Mouse (Mus musculus) midbrain, embryonic 11.5 days (tissue): ENCODE measurements at regions not wholly inside any gene's neighbourhood (a gene's known extent, or its start where the extent isn't known, plus 50 kb on each side); places are given as distances from the start of the nearest gene placed in this dataset.
A peak's percentile ranks its signal among the peaks of the same experiment; 100 is the strongest.

Source experiments
- ATAC-seq: fragments of 200-750 bp; cut with Nextera tagmentation; 2 replicates; pipeline ENCODE4 v1.8.0; 2017; ENCODE audit warnings: moderate TSS enrichment, moderate library complexity; ENCODE audit not compliant: low FRiP score
- DNase-seq: peaks from one replicate; pipeline ENCODE4 v3.0.0; 2015; ENCODE audit warnings: low spot score; ENCODE audit errors: missing footprints
- H3K27ac ChIP-seq: fragments of 300-500 bp; sonication (generic); 2 replicates; pipeline ENCODE4 v1.5.1; 2014; ENCODE audit warnings: low read depth, low read length
- H3K27me3 ChIP-seq: fragments of 300-500 bp; sonication (generic); 2 replicates; pipeline ENCODE4 v1.6.1; 2014; ENCODE audit warnings: mild to moderate bottlenecking, low read length, moderate library complexity, mixed read lengths; ENCODE audit not compliant: control insufficient read depth, insufficient read depth
- H3K36me3 ChIP-seq: fragments of 300-500 bp; sonication (generic); 2 replicates; pipeline ENCODE4 v1.6.1; 2014; ENCODE audit warnings: mild to moderate bottlenecking, low read length, moderate library complexity, mixed read lengths; ENCODE audit not compliant: control insufficient read depth, insufficient read depth
- H3K4me1 ChIP-seq: fragments of 300-500 bp; sonication (generic); 2 replicates; pipeline ENCODE4 v1.6.1; 2014; ENCODE audit warnings: low read length; ENCODE audit not compliant: control insufficient read depth, insufficient read depth
- H3K4me2 ChIP-seq: fragments of 300-500 bp; sonication (generic); 2 replicates; pipeline ENCODE4 v1.6.1; 2014; ENCODE audit warnings: mild to moderate bottlenecking, moderate library complexity
- H3K4me3 ChIP-seq: fragments of 300-500 bp; sonication (generic); 2 replicates; pipeline ENCODE4 v1.5.1; 2014; ENCODE audit warnings: low read depth, low read length
- H3K9ac ChIP-seq: fragments of 300-500 bp; sonication (generic); 2 replicates; pipeline ENCODE4 v1.6.1; 2014; ENCODE audit warnings: low read length
- H3K9me3 ChIP-seq: fragments of 300-500 bp; sonication (generic); 2 replicates; pipeline ENCODE4 v1.6.1; 2016; ENCODE audit warnings: low read length; ENCODE audit not compliant: control insufficient read depth
- WGBS: fragments of 180-500 bp; shearing (Covaris S2); extraction: QIAGEN DNeasy Blood & Tissue Kit; methylation state at CpG from one replicate; pipeline ENCODE4 v1.1.7; 2014; 5-methylcytosine and 5-hydroxymethylcytosine counted together

GRCm38 (mm10) chr8:8562268-8562667 is 98.8 kb downstream of the Efnb2 start:
- Histone ChIP-seq H3K4me3 (no peak overlapping the region), H3K36me3 (no peaks in the 10 kb centered on the region), H3K4me2 (no peak overlapping the region), H3K9me3 (no peaks in the 10 kb centered on the region), H3K9ac (no peak overlapping the region), H3K27ac (no peak overlapping the region), H3K4me1 (no peaks in the 10 kb centered on the region), H3K27me3 (0 out of 2 replicates have a peak, but pooled peaks cover 2% of the 10 kb centered on the region)
- no peak for DNase-seq
- WGBS, result 89% methylated on average over 7 of the region's 7 CpGs
- ATAC-seq, result no peak

DNA sequence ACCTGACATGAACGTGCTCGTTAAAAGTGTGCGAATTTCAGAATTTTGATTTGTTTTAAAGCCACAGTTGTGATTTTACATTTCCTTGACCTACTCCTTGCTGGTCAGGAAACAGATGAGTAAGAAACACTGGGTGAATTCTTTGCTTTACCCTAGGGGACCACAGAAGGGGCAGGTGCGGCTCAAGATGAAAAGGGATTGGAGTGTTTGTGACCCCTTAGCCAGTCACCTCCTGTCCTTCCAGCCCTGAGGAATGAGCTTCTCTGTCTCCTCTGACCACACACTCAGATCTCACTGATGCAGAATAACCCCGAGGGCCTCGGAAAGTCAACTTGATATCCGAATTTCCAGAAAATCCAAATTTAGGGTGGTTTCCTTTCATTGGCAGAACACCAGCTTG is 103.0 kb downstream of the Efnb2 start:
- no peaks in the 10 kb centered on the region for H3K36me3 ChIP-seq
- no peak overlapping the region for H3K4me3 ChIP-seq
- no peaks in the 10 kb centered on the region for H3K4me1 ChIP-seq
- no peak overlapping the region for H3K27ac ChIP-seq
- WGBS, result 83% methylated on average over 7 of the region's 7 CpGs
- H3K9ac ChIP-seq, result no peak overlapping the region
- H3K4me2 ChIP-seq, result no peak overlapping the region
- DNase-seq (no peak), ATAC-seq (no peak)
- H3K27me3 ChIP-seq, result 0 out of 2 replicates have a peak, but pooled peaks cover 2% of the 10 kb centered on the region
- no peaks in the 10 kb centered on the region for H3K9me3 ChIP-seq

- ATAC-seq, result no peak
- no peak overlapping the region for H3K9ac ChIP-seq
- H3K4me2 ChIP-seq, result no peak overlapping the region
- no peak overlapping the region for H3K4me3 ChIP-seq
- no peak for DNase-seq
- H3K4me1 ChIP-seq, result no peaks in the 10 kb centered on the region
- 92% methylated on average over 10 of the region's 10 CpGs for WGBS
- no peak overlapping the region for H3K27ac ChIP-seq
- H3K9me3 ChIP-seq, result no peaks in the 10 kb centered on the region
- 0 out of 2 replicates have a peak, but pooled peaks cover 2% of the 10 kb centered on the region for H3K27me3 ChIP-seq
- no peaks in the 10 kb centered on the region for H3K36me3 ChIP-seq
Observed at GRCm38 (mm10) chr8:8556152-8556551, 104.9 kb downstream of the Efnb2 start.

- Histone ChIP-seq H3K36me3 (no peaks in the 10 kb centered on the region), H3K27ac (no peak overlapping the region), H3K9ac (no peak overlapping the region), H3K4me1 (no peaks in the 10 kb centered on the region), H3K9me3 (no peaks in the 10 kb centered on the region), H3K27me3 (0 out of 2 replicates have a peak, but pooled peaks cover 2% of the 10 kb centered on the region), H3K4me3 (no peak overlapping the region), H3K4me2 (no peak overlapping the region)
- DNase-seq (no peak), ATAC-seq (no peak)
- 92% methylated on average over 5 of the region's 5 CpGs for WGBS
Observed at GRCm38 (mm10) chr8:8554691-8555090, 106.4 kb downstream of the Efnb2 start.

GRCm38 (mm10) chr8:8552779-8553178 is 108.3 kb downstream of the Efnb2 start:
- Histone ChIP-seq H3K27me3 (no peaks in the 10 kb centered on the region), H3K9ac (no peak overlapping the region), H3K27ac (no peak overlapping the region), H3K4me3 (no peak overlapping the region), H3K4me2 (no peak overlapping the region), H3K9me3 (no peaks in the 10 kb centered on the region), H3K36me3 (no peaks in the 10 kb centered on the region), H3K4me1 (no peaks in the 10 kb centered on the region)
- WGBS, result 78% methylated on average over 1 of the region's 1 CpGs
- ATAC-seq, result no peak
- DNase-seq, result no peak

DNA sequence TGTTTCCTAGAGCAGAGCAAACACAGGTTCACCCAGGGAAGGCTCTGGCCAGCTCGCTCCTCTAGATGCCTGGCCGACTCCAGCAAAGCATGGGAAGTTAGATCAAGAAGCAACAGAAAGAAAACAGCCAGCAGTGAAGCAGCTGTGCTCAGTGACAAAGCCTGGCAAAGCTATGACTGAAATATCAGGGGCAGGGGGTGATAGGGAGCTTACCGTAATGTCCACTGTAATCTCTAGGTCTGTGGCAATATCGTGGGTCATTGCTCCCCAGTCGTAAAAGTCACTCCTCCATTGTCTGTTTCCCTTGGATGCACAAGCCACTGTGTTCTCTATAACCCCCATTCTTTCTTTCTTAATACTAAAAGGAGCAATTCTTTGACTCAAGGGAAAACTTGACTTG is 124.4 kb downstream of the Efnb2 start:
- DNase-seq, result no peak
- Histone ChIP-seq H3K27ac (no peak overlapping the region), H3K4me2 (no peak overlapping the region), H3K9me3 (no peaks in the 10 kb centered on the region), H3K4me1 (no peaks in the 10 kb centered on the region), H3K36me3 (no peaks in the 10 kb centered on the region), H3K9ac (no peak overlapping the region), H3K27me3 (no peaks in the 10 kb centered on the region), H3K4me3 (no peak overlapping the region)
- ATAC-seq, result no peak
- WGBS, result 60% methylated on average over 5 of the region's 5 CpGs

- Histone ChIP-seq H3K4me2 (no peak overlapping the region), H3K4me3 (no peak overlapping the region), H3K27ac (no peak overlapping the region), H3K9me3 (no peaks in the 10 kb centered on the region), H3K27me3 (no peaks in the 10 kb centered on the region), H3K36me3 (no peaks in the 10 kb centered on the region), H3K4me1 (no peaks in the 10 kb centered on the region), H3K9ac (no peak overlapping the region)
- WGBS, result 58% methylated on average over 6 of the region's 6 CpGs
- ATAC-seq (no peak), DNase-seq (no peak)
Observed at GRCm38 (mm10) chr8:8534787-8535186, 126.3 kb downstream of the Efnb2 start.

- H3K27me3 ChIP-seq, result no peaks in the 10 kb centered on the region
- DNase-seq, result no peak
- H3K9ac ChIP-seq, result no peak overlapping the region
- H3K4me3 ChIP-seq, result no peak overlapping the region
- H3K36me3 ChIP-seq, result no peaks in the 10 kb centered on the region
- H3K27ac ChIP-seq, result no peak overlapping the region
- WGBS, result 85% methylated on average over 5 of the region's 5 CpGs
- no peaks in the 10 kb centered on the region for H3K4me1 ChIP-seq
- ATAC-seq, result no peak
- H3K9me3 ChIP-seq, result no peaks in the 10 kb centered on the region
- H3K4me2 ChIP-seq, result no peak overlapping the region
Observed at GRCm38 (mm10) chr8:8532907-8533306, 128.1 kb downstream of the Efnb2 start.

DNA sequence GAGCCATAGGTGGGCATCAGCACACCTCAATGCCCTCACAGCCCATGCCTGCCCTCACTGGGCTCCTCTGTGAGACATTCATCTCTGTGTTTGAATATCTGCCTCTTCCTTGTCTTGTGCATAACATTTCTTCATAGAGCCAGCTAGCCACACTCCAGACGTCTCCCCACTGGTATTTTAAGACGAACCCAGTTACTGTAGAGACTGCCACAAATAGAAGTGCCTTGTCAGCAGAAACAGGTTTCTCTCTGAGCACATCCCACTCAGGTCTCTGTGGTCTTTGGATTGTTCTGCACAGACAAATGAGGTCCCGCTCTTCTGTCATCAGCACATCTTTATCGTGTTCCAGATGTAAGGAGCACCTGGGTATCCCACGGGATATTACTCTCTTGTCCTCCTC is 130.5 kb downstream of the Efnb2 start:
- WGBS, result 78% methylated on average over 5 of the region's 5 CpGs
- Histone ChIP-seq H3K36me3 (no peaks in the 10 kb centered on the region), H3K27ac (no peak overlapping the region), H3K4me1 (no peaks in the 10 kb centered on the region), H3K4me3 (no peak overlapping the region), H3K27me3 (no peaks in the 10 kb centered on the region), H3K9ac (no peak overlapping the region), H3K9me3 (no peaks in the 10 kb centered on the region), H3K4me2 (no peak overlapping the region)
- DNase-seq, result no peak
- no peak for ATAC-seq

DNA sequence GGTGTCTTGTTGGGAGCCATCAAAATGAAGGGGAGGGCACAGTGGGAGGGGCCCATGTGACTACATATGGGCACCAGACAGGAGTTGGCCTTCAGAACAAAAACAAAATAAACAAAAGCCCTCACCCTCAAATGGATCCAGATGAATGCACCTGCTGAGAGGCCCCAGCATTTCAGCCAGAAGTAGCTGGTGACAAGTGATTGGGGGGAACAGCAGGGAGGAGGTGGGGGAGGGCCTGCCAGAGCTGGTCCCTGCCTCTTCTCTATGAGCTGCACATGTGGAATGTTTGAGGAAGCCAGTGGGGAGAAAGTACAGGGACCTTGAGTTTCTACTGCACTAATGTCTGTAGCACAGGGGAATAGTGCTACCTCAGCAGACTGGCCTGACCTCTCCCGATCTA is 139.5 kb downstream of the Efnb2 start:
- Histone ChIP-seq H3K4me3 (no peak overlapping the region), H3K4me2 (no peak overlapping the region), H3K4me1 (peaks cover 6% of the 10 kb centered on the region), H3K9ac (no peak overlapping the region), H3K27ac (no peak overlapping the region), H3K9me3 (no peaks in the 10 kb centered on the region), H3K27me3 (no peaks in the 10 kb centered on the region; the same call in 1 of the 2 replicates), H3K36me3 (no peaks in the 10 kb centered on the region)
- DNase-seq (no peak), ATAC-seq (peak; percentile 57; the same call in 1 of the 2 replicates)
- WGBS, result 79% methylated on average over 1 of the region's 1 CpGs
